Mouse (Mus musculus) embryonic facial prominence, embryonic 11.5 days (tissue): ENCODE results near the gene Sugct. TPM values are rescaled to one million over a fixed set of nuclear protein-coding genes. Genes with fewer than 3 reads are reported as not detected.

ENCODE experiments used
- ATAC-seq: fragments of 200-750 bp; cut with Nextera tagmentation; replicated peaks from 2 replicates; pipeline ENCODE4 v1.8.0; 2017; ENCODE audit warnings: low read depth; ENCODE audit not compliant: insufficient number of reproducible peaks, low FRiP score, low TSS enrichment
- DNase-seq: peaks from one replicate; pipeline ENCODE4 v3.0.0-alpha.2; 2015; ENCODE audit warnings: low spot score
- H3K27ac ChIP-seq: fragments of 300-500 bp; sonication (generic); replicated peaks from 2 replicates; pipeline ENCODE4 v1.5.1; 2014; ENCODE audit warnings: mild to moderate bottlenecking, low read depth, low read length, control low read depth
- H3K27me3 ChIP-seq: fragments of 300-500 bp; sonication (generic); 2 replicates; pipeline ENCODE4 v1.6.1; 2014; ENCODE audit warnings: mild to moderate bottlenecking, low read length, moderate library complexity, mixed read lengths; ENCODE audit not compliant: control insufficient read depth, insufficient read depth
- H3K36me3 ChIP-seq: fragments of 300-500 bp; sonication (generic); replicated peaks from 2 replicates; pipeline ENCODE4 v1.6.1; 2014; ENCODE audit warnings: low read depth, mild to moderate bottlenecking, low read length, moderate library complexity, mixed read lengths; ENCODE audit not compliant: control insufficient read depth, insufficient read depth
- H3K4me1 ChIP-seq: fragments of 300-500 bp; sonication (generic); 2 replicates; pipeline ENCODE4 v1.6.1; 2014; ENCODE audit warnings: low read length, mixed read lengths; ENCODE audit not compliant: control insufficient read depth, insufficient read depth
- H3K4me2 ChIP-seq: fragments of 300-500 bp; sonication (generic); 2 replicates; pipeline ENCODE4 v1.6.1; 2014; ENCODE audit warnings: low read depth, mild to moderate bottlenecking, control low read depth, low read length, moderate library complexity
- H3K4me3 ChIP-seq: fragments of 300-500 bp; sonication (generic); 2 replicates; pipeline ENCODE4 v1.5.1; 2014; ENCODE audit warnings: low read depth, low read length, control low read depth
- H3K9ac ChIP-seq: fragments of 300-500 bp; sonication (generic); replicated peaks from 2 replicates; pipeline ENCODE4 v1.6.1; 2014; ENCODE audit warnings: mild to moderate bottlenecking, control low read depth, low read length
- H3K9me3 ChIP-seq: fragments of 300-500 bp; sonication (generic); replicated peaks from 2 replicates; pipeline ENCODE4 v1.6.1; 2016; ENCODE audit warnings: mild to moderate bottlenecking, low read length, inconsistent platforms, mixed read lengths; ENCODE audit not compliant: control insufficient read depth
- WGBS: fragments of 180-500 bp; shearing (Covaris S2); extraction: QIAGEN DNeasy Blood & Tissue Kit; methylation state at CpG from one replicate; pipeline ENCODE4 v1.1.7; 2014; 5-methylcytosine and 5-hydroxymethylcytosine counted together
- polyA plus RNA-seq: library from polyadenylated mRNA; unstranded; fragments of >200 nt; fragmentation: Nextera tagmentation; extraction: Ambion mirVana; gene quantifications from 2 replicates; pipeline ENCODE4 v1.2.1, GENCODE M21; 2014

The Sugct gene
- polyA plus RNA-seq, 1 experiment from 2014 or later = 5.2 TPM

- Histone ChIP-seq H3K36me3 (no peaks in the 10 kb centered on the region), H3K4me1 (no peaks in the 10 kb centered on the region), H3K4me2 (no peak overlapping the region), H3K27me3 (no peaks in the 10 kb centered on the region), H3K27ac (no peak overlapping the region), H3K9me3 (no peaks in the 10 kb centered on the region), H3K4me3 (no peak overlapping the region), H3K9ac (no peak overlapping the region)
- DNase-seq = no peak
- 86% methylated on average over 3 of the region's 3 CpGs for WGBS
- no peak for ATAC-seq
These were observed 4.8 kb upstream of the Sugct start for GRCm38 (mm10) chr13:17700090-17700715.

- WGBS = 14% methylated on average over 7 of the region's 7 CpGs
- DNase-seq = peak; percentile 12
- Histone ChIP-seq H3K4me2 (peak overlapping the region; percentile 56), H3K4me1 (no peaks in the 10 kb centered on the region), H3K27me3 (no peaks in the 10 kb centered on the region), H3K9ac (peak overlapping the region; percentile 85), H3K9me3 (no peaks in the 10 kb centered on the region), H3K27ac (no peak overlapping the region), H3K4me3 (peak overlapping the region; percentile 84), H3K36me3 (no peaks in the 10 kb centered on the region)
- ATAC-seq = no peak
These were observed 686 bp upstream of the Sugct start for GRCm38 (mm10) chr13:17695898-17696580.

- DNase-seq (peak; percentile 58), ATAC-seq (peak; percentile 84)
- H3K4me3 ChIP-seq = peak overlapping the region; percentile 84
- H3K27ac ChIP-seq = no peak overlapping the region
- no peaks in the 10 kb centered on the region for H3K36me3 ChIP-seq
- peak overlapping the region; percentile 67 for H3K9ac ChIP-seq
- no peaks in the 10 kb centered on the region for H3K4me1 ChIP-seq
- peak overlapping the region; percentile 60 for H3K4me2 ChIP-seq
- 1% methylated on average over 19 of the region's 25 CpGs for WGBS
- H3K27me3 ChIP-seq = no peaks in the 10 kb centered on the region
- H3K9me3 ChIP-seq = no peaks in the 10 kb centered on the region
These were observed 939 bp downstream of the Sugct start for GRCm38 (mm10) chr13:17694414-17694813.

- no peaks in the 10 kb centered on the region for H3K9me3 ChIP-seq
- no peak overlapping the region for H3K9ac ChIP-seq
- H3K4me3 ChIP-seq = no peak overlapping the region
- DNase-seq (no peak), ATAC-seq (no peak)
- H3K4me2 ChIP-seq = no peak overlapping the region
- no peaks in the 10 kb centered on the region for H3K36me3 ChIP-seq
- WGBS = 78% methylated on average over 5 of the region's 5 CpGs
- H3K4me1 ChIP-seq = no peaks in the 10 kb centered on the region
- H3K27ac ChIP-seq = no peak overlapping the region
- no peaks in the 10 kb centered on the region for H3K27me3 ChIP-seq
These were observed 1.5 kb downstream of the Sugct start for GRCm38 (mm10) chr13:17693816-17694215.

- Histone ChIP-seq H3K9ac (no peak overlapping the region), H3K27ac (no peak overlapping the region), H3K4me3 (no peak overlapping the region), H3K9me3 (no peaks in the 10 kb centered on the region), H3K36me3 (no peaks in the 10 kb centered on the region), H3K27me3 (no peaks in the 10 kb centered on the region), H3K4me1 (no peaks in the 10 kb centered on the region), H3K4me2 (no peak overlapping the region)
- no peak for DNase-seq
- ATAC-seq = no peak
- 74% methylated on average over 1 of the region's 1 CpGs for WGBS
These were observed 3.9 kb downstream of the Sugct start for GRCm38 (mm10) chr13:17691436-17691835.

GRCm38 (mm10) chr13:17690686-17691085, 4.7 kb downstream of the Sugct start:
- no peak for ATAC-seq

GRCm38 (mm10) chr13:17689461-17689860, 5.9 kb downstream of the Sugct start:
- H3K27me3 ChIP-seq = no peaks in the 10 kb centered on the region
- ATAC-seq (no peak), DNase-seq (no peak)
- no peak overlapping the region for H3K9ac ChIP-seq
- H3K4me2 ChIP-seq = no peak overlapping the region
- no peaks in the 10 kb centered on the region for H3K9me3 ChIP-seq
- H3K4me3 ChIP-seq = no peak overlapping the region
- no peaks in the 10 kb centered on the region for H3K36me3 ChIP-seq
- H3K4me1 ChIP-seq = no peaks in the 10 kb centered on the region
- no peak overlapping the region for H3K27ac ChIP-seq

More at GRCm38 (mm10) chr13:17690686-17691085, 4.7 kb downstream of the Sugct start:
- Histone ChIP-seq H3K9me3 (no peaks in the 10 kb centered on the region), H3K9ac (no peak overlapping the region), H3K4me3 (no peak overlapping the region), H3K27ac (no peak overlapping the region), H3K4me2 (no peak overlapping the region), H3K4me1 (no peaks in the 10 kb centered on the region), H3K27me3 (no peaks in the 10 kb centered on the region), H3K36me3 (no peaks in the 10 kb centered on the region)
- DNase-seq = no peak

- 69% methylated on average over 1 of the region's 1 CpGs for WGBS
- no peaks in the 10 kb centered on the region for H3K9me3 ChIP-seq
- no peak overlapping the region for H3K4me2 ChIP-seq
- no peak overlapping the region for H3K27ac ChIP-seq
- no peak overlapping the region for H3K4me3 ChIP-seq
- H3K9ac ChIP-seq = no peak overlapping the region
- ATAC-seq = no peak
- no peaks in the 10 kb centered on the region for H3K27me3 ChIP-seq
- no peak for DNase-seq
- no peaks in the 10 kb centered on the region for H3K4me1 ChIP-seq
- no peaks in the 10 kb centered on the region for H3K36me3 ChIP-seq
These were observed 24.2 kb downstream of the Sugct start for GRCm38 (mm10) chr13:17671122-17671521.
